Mouse (Mus musculus): ENCODE measurements at regions not wholly inside any gene's neighbourhood (a gene's known extent, or its start where the extent isn't known, plus 50 kb on each side); places are given as distances from the start of the nearest gene placed in this dataset.
A peak's percentile ranks its signal among the peaks of the same experiment; 100 is the strongest.
"Not testable (repeated sequence)": the region's sequence is repeated elsewhere in the genome, so short reads cannot be mapped to it uniquely, and the experiment has no call there.

DNA sequence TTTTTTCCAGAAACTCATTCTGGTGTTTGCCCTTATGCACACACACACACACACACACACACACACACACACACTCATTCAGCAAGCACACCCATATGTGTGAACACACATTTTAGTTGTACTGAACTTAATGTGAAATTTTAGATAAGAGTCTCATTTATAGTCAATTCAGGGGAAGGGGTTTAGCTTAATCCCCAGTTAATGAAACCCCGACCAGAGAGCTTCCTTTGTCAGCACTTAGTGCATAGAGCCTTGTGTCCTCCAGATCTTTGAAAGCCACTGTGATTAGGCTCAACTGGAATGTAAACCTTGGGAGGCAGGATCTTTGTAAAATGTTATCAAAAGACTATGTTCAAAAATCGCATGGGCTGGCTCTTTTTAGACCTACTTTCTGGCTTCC, 53.4 kb downstream of the Rps12 start:
- no peak for DNase-seq (ENCODE audit: low spot score in 2 of 2)

DNA sequence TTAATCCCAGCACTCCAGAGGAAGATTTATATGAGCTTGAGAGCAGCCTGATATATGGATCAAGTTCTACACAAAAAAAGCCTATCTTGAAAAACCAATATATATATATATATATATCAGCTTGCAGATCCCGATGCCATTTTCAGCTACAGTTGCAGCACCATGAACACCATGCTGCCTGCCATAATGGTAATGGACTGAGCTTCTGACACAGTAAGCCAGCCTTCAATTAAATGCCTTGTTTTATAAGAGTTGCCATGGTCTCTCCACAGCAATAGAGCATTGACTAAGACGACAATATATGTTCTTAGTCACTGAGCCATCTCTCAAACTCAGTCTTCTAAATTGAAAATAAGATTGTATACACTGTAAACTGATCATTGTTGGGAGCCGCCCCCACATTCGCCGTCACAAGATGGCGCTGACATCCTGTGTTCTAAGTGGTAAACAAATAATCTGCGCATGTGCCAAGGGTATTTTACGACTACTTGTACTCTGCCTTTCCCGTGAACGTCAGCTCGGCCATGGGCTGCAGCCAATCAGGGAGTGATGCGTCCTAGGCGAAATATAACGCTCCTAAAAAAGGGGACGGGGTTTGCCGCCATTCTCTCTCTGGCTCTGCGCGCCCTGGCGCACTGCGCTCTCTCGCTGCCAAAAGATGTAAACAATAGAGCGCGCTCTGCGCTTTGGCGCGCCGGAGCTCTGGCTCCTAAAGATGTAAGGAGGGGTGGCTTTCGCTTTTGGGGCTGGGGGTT, 60.9 kb downstream of the Rps12 start:
- DNase-seq (ENCODE audit: low spot score in 2 of 2): not testable (repeated sequence)

DNA sequence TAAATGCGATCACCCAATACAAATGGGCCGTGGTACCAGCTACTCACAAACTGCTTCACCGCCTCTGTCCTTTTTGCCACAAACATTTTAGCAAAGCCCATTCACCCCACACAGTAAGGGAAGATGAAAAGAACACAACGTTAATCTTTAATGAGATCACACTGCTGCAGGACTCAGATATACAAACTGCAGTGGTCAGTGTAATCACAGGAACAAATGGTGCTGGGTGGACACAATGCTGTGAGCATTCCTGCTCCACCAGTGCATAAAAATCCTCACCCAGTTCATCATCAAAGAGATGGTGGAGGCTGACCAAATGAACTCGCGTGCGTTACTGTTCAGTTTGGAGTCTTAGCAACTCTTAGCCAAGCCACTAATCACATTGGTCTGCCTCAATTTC, 69.0 kb downstream of the Rps12 start:
- DNase-seq (ENCODE audit: low spot score in 2 of 2): no peak

DNA sequence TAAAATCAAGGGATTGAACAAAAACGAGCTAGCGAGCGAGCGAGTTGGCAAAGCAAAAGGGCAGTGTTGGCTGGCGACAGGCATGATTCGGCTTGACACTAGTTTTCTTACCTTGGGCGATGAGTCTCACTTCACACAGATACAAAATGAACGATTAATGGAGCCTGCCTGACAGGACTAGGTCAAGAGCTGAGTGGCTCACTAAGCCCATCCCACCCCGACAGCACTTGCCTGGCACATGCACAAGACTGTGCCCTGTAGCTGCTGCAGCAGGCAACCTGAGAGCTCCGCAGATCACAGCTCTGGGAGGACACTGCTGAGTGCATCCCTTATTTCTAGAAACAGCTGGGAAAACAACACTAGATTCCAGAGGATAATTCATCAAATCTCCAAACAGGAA, 71.6 kb downstream of the Rps12 start:
- no peak for DNase-seq (ENCODE audit: low spot score in 2 of 2)

DNA sequence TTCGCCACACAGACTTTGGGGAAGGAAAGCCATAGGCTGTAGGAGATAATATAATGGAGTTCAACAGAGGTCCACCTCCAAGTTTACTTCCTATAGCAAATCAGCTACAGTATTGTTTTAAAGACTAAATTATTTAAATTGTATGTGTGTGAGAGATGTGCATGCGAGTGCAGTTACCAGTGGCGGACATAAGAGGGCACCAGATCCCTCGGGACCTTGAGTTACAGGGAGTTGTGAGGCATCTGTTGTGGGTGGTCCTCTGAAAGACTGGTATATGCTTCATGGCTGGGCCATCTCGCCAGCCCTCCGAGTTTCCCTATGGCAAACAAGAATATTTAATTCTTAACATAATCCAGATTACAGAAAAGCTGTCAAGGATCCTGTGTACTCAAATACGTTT, 72.0 kb downstream of the Rps12 start:
- DNase-seq (ENCODE audit: low spot score in 2 of 2): no peak

DNA sequence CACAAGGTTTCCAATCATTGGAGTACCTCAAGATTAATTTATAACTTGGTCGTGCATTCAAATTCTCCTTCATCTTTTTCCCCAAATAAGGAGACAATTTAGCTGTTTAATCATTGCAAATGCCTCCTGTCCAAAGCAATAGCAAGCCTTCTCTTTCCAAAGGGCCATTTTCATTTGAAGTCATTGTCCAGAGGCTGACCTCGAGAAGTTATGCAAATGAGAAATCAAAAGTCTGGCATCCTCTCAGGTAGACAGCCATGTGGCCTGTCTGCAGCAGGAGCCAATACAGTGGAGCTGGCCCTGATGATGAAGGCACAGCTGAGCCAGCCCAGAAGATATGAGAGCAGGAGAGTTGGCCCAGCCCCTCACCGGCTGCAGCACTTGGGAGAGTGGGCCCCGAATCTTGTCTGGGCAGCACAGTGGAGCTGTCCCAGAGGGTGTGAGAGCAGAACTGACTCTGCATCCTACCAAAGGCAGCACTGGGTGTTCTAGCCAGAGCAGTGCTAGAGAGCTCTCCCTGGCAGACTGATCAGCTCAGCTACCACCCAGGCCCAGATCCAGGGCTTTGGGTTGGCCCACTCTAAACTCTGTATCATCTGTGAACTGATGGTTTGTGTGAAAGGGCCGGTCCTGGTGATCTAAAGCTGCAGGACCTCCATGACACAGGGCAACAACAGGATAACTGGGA, 74.2 kb downstream of the Rps12 start:
- DNase-seq (ENCODE audit: low spot score in 2 of 2): no peak

DNA sequence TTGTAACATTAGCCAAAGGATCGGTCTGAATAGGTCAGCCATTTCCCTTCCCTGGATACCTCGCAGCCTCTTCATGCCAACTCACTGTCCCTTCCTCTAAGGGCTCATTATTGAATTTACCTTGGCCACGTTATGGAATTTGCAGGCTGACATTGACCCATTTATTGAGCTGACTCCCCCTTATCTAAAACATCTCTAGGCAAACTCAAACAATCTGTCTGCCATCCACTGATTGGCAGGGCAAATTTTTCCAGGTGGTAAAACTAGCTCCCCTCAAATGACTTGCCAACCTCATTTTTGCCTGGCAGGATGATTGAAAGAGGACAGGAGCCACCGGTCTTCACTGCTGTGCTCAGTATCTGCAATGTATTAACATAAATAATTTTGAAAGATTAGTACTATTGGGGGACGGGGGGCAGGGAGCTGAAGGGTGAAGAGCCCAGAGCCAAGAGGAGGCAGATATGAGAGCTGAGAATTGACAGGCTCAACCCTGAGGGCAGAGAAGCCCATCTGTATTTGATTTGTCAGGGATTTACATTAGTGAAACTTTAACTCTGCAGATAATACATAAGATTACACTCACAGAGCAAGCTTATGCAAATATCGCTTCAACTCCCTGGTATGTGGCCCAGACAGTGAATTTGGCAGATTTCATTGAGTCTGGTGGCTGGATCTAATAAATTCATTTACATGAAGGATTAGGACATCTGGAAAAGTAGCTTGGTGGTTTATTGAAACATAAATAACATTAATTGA, 75.5 kb downstream of the Rps12 start:
- no peak for DNase-seq (ENCODE audit: low spot score in 2 of 2)

DNA sequence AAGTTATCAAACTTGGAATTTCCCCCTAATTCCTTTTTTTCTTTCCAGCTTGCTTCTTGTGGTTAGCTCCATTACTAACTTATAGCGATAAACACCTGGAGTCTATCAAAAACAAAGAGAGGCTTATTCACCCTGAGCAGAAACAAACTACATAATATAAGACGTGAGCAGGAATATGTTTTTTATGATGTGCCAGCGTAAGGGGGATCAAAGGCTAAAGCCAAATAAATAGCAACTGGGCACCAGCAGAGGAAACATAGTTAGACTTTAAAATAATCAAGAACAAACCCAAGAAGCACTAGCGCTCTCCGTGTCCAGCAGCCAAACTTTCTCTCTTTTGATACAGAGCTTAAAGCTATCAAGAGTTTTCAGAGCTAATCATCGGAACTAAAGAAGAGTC, 76.1 kb downstream of the Rps12 start:
- DNase-seq (ENCODE audit: low spot score in 2 of 2): no peak

DNA sequence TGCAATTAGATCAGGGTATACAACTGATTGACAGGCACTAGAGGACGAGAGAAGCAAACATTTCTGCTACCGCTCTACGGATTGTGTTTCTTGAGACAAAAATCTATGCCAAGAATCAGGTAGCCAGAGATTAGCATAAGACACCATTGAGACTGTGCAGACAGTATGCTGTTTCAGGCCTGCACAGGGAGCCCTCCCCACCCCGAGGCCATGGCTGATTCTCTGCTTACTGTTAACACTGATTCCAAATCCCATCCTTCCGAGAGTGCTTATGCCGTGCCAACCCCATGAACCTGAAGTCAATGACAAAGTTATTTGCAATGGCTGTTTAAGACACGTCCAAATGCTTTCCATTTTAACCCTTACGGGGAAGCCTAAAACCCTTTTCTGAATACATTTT, 78.8 kb downstream of the Rps12 start:
- no peak for DNase-seq (ENCODE audit: low spot score in 2 of 2)

DNA sequence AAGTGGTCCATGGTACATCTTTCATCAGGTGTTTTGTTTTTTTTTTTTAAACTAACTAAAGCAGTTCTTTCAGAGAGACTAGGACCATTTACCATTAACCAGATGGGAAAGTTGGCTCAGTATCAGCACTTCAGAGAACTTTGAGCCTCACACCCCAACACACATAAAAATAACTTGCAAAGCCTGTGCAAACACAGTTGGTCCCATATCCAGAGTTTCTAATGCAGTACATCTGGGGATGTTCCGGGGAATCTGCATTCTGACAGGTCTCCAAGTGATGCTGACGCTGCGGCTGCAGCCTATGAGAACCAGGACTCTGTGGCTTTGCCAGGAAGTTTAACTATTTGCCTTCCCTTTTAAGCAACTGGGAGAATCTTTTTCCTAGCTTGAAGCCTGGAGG, 79.9 kb downstream of the Rps12 start:
- DNase-seq (ENCODE audit: low spot score in 2 of 2): no peak

DNA sequence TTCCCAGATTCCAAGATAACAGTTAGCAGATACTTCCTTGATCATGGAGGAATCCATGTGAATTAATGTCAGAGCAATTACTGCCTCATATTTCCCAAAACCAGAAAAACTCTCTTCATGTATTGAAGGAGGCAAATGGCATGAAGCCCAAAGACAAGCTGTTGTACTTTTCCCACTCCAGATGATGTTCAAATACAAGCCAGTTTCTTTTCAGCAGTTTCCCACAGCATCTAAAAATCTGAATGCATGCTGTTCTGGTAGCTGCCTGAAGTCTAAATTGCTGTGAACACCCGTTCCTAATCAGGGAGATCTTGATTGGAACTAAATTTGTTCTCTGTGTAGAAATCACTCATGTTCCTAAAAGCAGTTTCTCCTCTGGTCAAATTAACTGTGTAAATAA, 83.0 kb downstream of the Rps12 start:
- no peak for DNase-seq (ENCODE audit: low spot score in 2 of 2)

DNA sequence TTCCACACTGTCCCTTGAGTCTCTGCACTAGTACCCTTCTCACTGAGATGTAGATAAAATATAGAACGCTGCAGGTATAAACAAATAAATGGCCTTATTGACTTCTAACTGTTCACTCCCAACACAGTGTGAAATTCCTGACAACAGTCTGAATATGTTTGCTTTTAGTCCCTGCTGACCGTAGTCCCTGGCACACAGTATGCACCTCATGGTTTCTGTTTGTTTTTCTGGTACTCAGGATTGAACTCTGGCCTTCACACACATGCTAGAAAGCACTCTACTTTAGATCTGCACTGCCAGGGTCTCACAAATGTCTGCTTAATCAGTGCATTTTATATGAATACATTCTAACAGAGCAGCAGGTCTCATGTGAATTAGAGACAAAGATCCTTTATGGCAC, 95.8 kb downstream of the Rps12 start:
- DNase-seq (ENCODE audit: low spot score in 2 of 2): no peak

DNA sequence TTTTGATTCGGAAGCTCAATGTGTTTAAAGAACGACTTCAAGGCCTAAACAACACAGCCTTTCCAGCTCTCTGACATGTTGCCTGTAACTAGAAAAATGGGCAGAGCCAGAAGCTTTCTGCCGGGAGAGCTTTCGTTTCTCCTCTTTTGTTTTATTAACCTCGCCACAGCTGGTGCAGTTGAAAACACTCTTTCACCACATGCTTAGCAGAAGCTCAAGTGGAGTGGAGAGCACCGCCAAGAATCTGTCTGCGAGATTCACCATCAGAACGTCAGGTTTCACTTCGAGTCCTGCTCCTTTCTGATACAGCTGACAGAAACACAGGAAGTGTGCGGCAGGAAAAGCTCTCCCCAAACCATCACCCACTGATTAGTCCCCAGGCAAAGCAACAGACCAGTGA, 100.1 kb downstream of the Rps12 start:
- peak in 1 of 2 experiments; percentile 6 for DNase-seq (ENCODE audit: low spot score in 2 of 2)

DNA sequence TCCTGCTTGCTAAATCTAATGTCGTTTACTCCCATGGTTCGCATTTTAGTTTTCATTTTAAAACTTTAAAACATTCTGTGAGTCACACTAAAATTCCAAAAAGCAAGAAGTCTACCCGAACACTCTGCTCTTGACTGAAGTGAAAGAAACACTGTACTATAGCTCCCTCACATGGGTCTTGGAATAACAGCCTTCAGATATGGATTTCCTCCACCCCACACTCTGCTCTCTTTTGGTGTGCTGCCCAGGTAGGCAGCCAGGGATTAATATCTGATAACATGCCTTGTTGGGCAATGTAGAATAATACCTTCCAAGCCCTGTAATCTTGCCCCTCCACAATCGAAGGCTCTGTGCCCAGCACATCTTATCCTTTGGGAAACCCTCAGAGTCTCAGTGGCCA, 104.0 kb downstream of the Rps12 start:
- DNase-seq (ENCODE audit: low spot score in 2 of 2): peak; percentile 6 to 8

DNA sequence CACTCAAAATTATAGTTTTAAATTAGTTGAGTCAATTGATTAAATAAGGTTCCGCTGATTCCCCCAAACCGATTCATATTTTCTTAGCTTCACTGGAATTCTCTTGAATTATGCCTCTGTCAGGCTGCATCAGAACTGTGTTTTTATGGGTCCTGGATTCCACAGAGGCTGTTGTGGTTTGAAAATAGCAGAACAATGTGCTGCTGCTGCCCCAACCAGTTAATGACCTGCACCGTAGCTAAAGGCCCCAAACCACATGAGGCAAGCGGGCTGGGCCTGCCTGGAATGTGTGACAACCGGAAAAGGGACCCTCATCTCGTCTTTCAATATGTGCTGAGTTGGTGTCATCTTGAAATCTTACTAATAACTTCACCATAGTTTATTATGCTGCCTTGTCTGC, 111.2 kb downstream of the Rps12 start:
- no peak for DNase-seq (ENCODE audit: low spot score in 2 of 2)

DNA sequence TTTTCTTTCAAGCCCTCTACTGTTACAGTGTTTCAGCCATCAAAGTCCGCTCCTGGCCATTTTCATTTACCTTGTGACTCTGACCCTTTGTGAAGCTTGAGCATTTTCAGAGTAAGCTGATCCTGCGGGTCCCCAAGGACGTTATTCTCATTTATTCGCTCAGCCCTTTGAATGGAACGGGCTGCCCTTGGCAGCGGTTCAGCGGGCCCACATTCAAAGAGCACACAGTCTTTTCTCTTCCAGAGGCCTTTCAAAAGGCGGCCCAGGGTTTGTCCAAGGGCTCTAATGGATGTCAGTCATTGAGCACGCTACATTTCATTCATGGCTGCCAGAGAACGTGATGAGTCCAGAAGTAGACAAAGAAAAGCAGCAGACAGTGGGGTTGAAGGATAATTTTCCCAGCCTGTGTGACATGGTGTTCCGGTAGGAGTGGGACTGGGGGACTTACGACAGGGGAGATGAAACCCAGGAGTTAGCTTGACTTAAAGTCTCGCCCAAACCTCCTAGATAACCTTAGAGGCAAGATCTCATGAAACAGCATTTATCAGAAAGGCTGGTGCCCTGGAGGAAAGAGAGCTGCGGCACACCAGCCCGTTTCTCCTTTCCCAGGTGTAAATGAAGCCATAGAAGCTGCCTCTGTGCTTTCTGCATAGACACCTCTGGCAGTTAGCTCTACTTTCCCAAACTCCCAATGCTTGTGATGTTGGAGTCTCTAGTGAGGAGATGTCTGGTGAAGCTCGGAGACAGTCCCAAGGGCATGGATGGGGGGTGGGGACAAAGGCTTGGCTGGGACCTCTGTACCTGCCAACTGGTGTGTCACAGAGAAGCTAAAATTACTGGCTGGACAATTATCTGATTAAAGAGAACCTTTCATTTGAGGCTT, 112.2 kb downstream of the Rps12 start:
- no peak for DNase-seq (ENCODE audit: low spot score in 2 of 2)

DNA sequence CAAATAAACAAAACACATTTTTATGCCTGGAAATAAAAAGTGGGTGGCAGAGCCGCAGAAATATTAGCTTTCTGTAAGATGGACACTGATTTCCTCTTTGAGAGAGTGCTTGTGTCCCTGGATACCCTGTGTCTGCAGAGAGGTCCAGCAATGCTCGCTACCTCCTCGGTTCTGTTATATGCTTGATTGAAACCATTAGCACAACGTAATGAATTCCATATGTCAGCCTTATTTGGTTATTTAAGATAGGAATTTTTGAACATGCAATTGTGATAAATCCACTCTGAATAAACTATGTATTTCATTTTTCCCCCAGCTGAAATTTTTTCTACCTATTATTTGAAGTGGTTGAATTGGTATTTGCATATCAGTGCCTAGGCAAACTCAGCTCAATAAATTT, 114.8 kb downstream of the Rps12 start:
- DNase-seq (ENCODE audit: low spot score in 2 of 2): no peak

DNA sequence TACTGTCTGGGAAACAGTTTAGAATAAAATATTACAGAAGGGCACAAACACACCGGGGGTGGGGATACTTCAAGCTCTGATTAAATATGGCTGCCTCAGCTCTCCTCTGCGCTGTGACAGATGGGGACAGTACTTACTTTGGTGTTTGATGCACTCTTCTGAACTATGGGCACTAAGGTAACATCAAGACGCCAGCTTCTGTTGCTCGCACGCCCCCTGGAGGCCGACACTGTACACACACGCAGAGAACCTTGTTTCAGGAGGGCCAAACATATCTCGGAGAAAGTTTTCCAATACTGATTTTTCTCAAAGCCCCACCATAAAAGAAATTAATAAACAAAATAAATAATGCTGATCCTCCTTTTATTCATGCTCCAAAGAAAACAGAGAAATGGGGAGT, 115.6 kb downstream of the Rps12 start:
- DNase-seq (ENCODE audit: low spot score in 2 of 2): no peak

DNA sequence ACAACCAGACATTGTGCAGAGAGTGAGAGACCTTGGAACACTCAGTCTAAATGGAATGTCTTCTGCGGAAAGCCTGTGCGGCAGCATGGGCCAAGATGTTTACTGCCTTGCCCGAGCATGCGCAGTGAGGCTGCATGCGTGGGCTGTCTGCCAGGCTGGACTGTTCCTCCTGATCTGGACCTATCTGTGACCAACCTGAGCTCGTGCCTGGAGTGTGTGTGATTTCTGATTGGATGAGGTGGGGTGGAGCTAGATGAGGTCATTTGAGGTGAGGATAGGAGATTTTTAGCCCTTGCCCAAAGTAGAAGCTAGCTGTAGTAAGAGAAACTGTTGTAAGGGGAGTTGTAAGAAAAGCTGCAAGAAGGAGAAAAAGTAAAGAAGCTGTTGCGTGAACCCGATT, 121.2 kb downstream of the Rps12 start:
- DNase-seq (ENCODE audit: low spot score in 2 of 2): not testable (repeated sequence)

DNA sequence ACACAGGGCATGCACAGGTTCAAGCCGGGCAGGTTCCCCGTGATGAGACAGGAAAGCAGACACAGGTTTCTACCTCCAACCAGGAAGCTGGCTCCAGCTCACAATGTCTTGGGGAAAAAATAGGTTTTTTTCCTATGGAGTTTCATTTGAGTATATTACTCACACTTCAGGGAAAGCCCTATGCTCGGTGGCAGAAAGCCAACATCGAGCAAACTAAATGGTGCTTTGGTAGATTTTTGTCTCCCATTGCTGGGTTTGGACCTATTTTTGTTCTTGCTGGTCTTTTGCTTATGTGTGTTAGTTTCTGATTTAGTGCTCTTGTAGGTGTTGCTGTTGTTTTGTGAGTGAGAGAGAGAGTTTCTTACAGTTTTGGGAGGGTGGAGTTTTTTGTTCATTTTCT, 160.9 kb downstream of the Rps12 start:
- no peak for DNase-seq (ENCODE audit: low spot score in 2 of 2)

DNA sequence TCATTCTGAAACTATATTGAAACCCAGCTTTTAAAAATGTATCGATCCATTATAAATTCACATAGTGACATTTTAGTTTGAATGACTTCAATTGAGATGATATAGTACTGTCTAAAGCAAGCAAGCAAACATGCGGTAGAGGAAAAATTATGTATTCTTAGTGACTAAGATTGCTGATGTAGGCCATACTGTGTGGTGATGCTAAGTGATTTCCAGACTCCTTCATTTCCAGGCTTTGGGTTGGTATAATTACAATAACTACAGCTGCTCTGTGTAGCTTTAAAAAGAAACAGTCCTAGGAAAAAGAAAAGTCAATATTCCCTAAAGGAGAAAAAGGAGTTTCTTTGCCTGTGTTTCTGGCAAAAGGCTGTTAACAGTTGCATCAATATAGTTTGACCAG, 175.0 kb downstream of the Rps12 start:
- no peak for DNase-seq (ENCODE audit: low spot score in 2 of 2)

DNA sequence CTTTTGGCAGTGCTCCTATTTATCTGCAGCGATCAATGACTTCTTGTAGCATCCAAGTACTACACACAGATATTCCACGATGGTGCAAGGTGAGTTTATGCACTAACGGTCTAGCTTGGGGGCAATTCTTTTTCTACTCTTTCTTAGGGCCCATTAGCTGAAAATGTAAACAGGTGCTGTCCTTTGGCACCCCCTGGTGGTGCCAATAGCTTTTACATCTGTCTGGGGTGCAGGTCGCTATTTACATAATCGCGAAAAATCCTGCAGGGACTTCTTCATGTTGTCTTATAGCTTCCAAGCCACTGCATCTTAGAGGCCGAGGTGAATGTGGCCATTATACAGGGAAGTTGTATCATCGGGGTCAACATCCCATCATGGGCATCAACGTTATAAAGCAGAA, 175.9 kb downstream of the Rps12 start:
- peak; percentile 3 to 15 for DNase-seq (ENCODE audit: low spot score in 2 of 2)

All from heart, adult 9 months (tissue).